In the genomic region with DNA sequence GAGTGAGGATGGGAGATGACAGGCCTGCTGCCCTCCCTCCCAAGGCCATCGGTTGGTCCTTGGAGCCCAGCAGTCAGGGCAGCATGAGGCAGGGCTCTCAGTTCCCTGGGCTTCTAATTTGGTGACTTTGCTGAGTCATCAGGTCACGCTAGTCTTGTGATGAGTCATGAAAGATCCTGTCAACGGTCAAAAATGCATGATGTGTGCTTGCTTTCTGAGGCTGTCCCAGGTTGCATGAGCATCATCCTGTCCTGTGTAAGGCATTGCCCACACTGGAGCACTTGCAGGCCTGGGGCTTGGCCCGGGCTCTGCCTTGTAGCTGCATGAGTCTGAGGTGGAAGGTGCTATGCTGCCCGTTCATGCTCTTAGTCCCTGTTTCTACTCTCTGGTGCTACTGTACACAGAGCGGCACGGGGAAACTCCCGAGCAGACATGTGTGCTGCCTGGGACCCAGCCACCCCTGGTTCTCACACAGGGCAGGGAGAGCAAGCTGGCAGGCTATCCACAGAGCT, we compare ENCODE assay signal across 18 mouse cellular contexts. TPM values are rescaled to one million over a fixed set of nuclear protein-coding genes. Genes with fewer than 3 reads are reported as not detected.
A peak's percentile ranks its signal among the peaks of the same experiment; 100 is the strongest.
DNase-seq lines count a peak whose midpoint lies in the region; ATAC-seq and TF ChIP-seq lines count a peak whose summit lies in the region.
"Had no signal": no experiment of that assay in that cellular context is flagged by ENCODE, and none has a peak within 500 bp of the region (broad histone marks: within the 10 kb centered on the region; RNA-seq: fewer than 3 reads in every experiment).

No protein-coding gene starts in this region.

- no peak for TF ChIP-seq EP300 in liver, embryonic 14.5 days (IDR thresholded peaks at IDR 0.05; ENCODE audit: low read depth)

- H3K27me3 ChIP-seq in hindbrain, embryonic 15.5 days: no peaks in the 10 kb centered on the region
- no peaks in the 10 kb centered on the region for H3K27me3 ChIP-seq in hindbrain, embryonic 12.5 days
- no peaks in the 10 kb centered on the region for H3K27me3 ChIP-seq in G1E (ENCODE audit: insufficient read depth, low read length)
- no peaks in the 10 kb centered on the region for H3K27me3 ChIP-seq in liver, embryonic 14.5 days (ENCODE audit: control insufficient read depth, insufficient read depth, low read length)
- H3K27me3 ChIP-seq: megakaryocyte, embryonic 14.5 days had no signal

- H3K4me3 ChIP-seq in hindbrain, embryonic 15.5 days: no peak overlapping the region
- no peak overlapping the region for H3K4me3 ChIP-seq in hindbrain, embryonic 12.5 days
- H3K4me3 ChIP-seq in G1E (ENCODE audit: low read depth, low read length): peak overlapping the region; percentile 13; the same call in 1 of the 2 replicates
- no peak overlapping the region for H3K4me3 ChIP-seq in liver, embryonic 14.5 days (ENCODE audit: insufficient read depth in 1 of 2, low read depth in 2 of 2, low read length in 2 of 2)
- H3K4me3 ChIP-seq: forebrain, embryonic 10.5 days; heart, embryonic 10.5 days; megakaryocyte, embryonic 14.5 days had no signal

- no peak overlapping the region for H3K27ac ChIP-seq in hindbrain, embryonic 15.5 days (replicated peaks)
- no peak overlapping the region for H3K27ac ChIP-seq in hindbrain, embryonic 12.5 days
- no peak overlapping the region for H3K27ac ChIP-seq in liver, embryonic 14.5 days
- H3K27ac ChIP-seq: forebrain, embryonic 10.5 days; heart, embryonic 10.5 days had no signal

- ATAC-seq in hindbrain, embryonic 15.5 days (ENCODE audit: low FRiP score, low read depth): peak; percentile 40; the same call in 1 of the 2 replicates
- ATAC-seq in hindbrain, embryonic 12.5 days (ENCODE audit: low FRiP score): no peak
- peak; percentile 72 for ATAC-seq in G1E (ENCODE audit: extremely low read depth, insufficient number of reproducible peaks, low FRiP score, poor library complexity, severe bottlenecking)
- peak; percentile 27; the same call in 1 of the 2 replicates for ATAC-seq in liver, embryonic 14.5 days (ENCODE audit: insufficient read depth)

- H3K4me1 ChIP-seq in hindbrain, embryonic 15.5 days (replicated peaks): no peaks in the 10 kb centered on the region
- H3K4me1 ChIP-seq in hindbrain, embryonic 12.5 days: no peaks in the 10 kb centered on the region
- peaks cover 60% of the 10 kb centered on the region for H3K4me1 ChIP-seq in G1E (ENCODE audit: insufficient read depth, low read depth, low read length)
- H3K4me1 ChIP-seq in liver, embryonic 14.5 days (replicated peaks; ENCODE audit: control insufficient read depth in 2 of 2, insufficient read depth in 2 of 2, low read length in 1 of 2): no peaks in the 10 kb centered on the region
- H3K4me1 ChIP-seq: forebrain, embryonic 10.5 days; heart, embryonic 10.5 days had no signal

- no peak for TF ChIP-seq CTCF in G1E (IDR thresholded peaks at IDR 0.05; ENCODE audit: low read depth, low read length)
- TF ChIP-seq CTCF in liver, embryonic 14.5 days (IDR thresholded peaks at IDR 0.05; ENCODE audit: low read depth): no peak

- no peaks in the 10 kb centered on the region for H3K9me3 ChIP-seq in hindbrain, embryonic 15.5 days
- H3K9me3 ChIP-seq in hindbrain, embryonic 12.5 days (replicated peaks): no peaks in the 10 kb centered on the region
- H3K9me3 ChIP-seq in G1E (replicated peaks): no peaks in the 10 kb centered on the region
- no peaks in the 10 kb centered on the region for H3K9me3 ChIP-seq in liver, embryonic 14.5 days (ENCODE audit: control insufficient read depth, low read length)
- H3K9me3 ChIP-seq: forebrain, embryonic 10.5 days; heart, embryonic 10.5 days; megakaryocyte, embryonic 14.5 days had no signal

- no peak overlapping the region for H3K9ac ChIP-seq in hindbrain, embryonic 15.5 days
- H3K9ac ChIP-seq in hindbrain, embryonic 12.5 days: no peak overlapping the region
- no peak overlapping the region for H3K9ac ChIP-seq in liver, embryonic 14.5 days (replicated peaks)

- H3K36me3 ChIP-seq in hindbrain, embryonic 15.5 days: peaks cover 70% of the 10 kb centered on the region
- H3K36me3 ChIP-seq in hindbrain, embryonic 12.5 days: peaks cover 76% of the 10 kb centered on the region
- peaks cover 90% of the 10 kb centered on the region for H3K36me3 ChIP-seq in G1E (replicated peaks)
- peaks cover 88% of the 10 kb centered on the region for H3K36me3 ChIP-seq in liver, embryonic 14.5 days (replicated peaks; ENCODE audit: control insufficient read depth, insufficient read depth, low read depth)

- peak; percentile 41 for DNase-seq in G1E (ENCODE audit: low spot score)
- DNase-seq in adrenal gland, postnatal 14 days: peak; percentile 80
- DNase-seq in liver, embryonic 14.5 days (ENCODE audit: low read depth in 3 of 3, low spot score in 3 of 3): no peak
- DNase-seq in urinary bladder, postnatal 25 days (ENCODE audit: low spot score): no peak
- no peak for DNase-seq in thymus, postnatal 36 days
- DNase-seq in B cell, adult 2 months: no peak
- DNase-seq: kidney, adult 2 months; lung, adult 18-20 months; thymus, adult 2 months had no signal

- WGBS in hindbrain, embryonic 15.5 days: 90% methylated on average over 8 of the region's 8 CpGs
- WGBS in hindbrain, embryonic 12.5 days: 89% methylated on average over 8 of the region's 8 CpGs
- WGBS in liver, embryonic 14.5 days (ENCODE audit: insufficient replicate concordance): 75% methylated on average over 8 of the region's 8 CpGs

- H3K4me2 ChIP-seq in hindbrain, embryonic 15.5 days: no peak overlapping the region
- H3K4me2 ChIP-seq in hindbrain, embryonic 12.5 days (replicated peaks): no peak overlapping the region
- H3K4me2 ChIP-seq in liver, embryonic 14.5 days (ENCODE audit: low read depth): no peak overlapping the region

RNA-seq across cellular contexts. Expression of a gene that starts 23.4 kb away (rescaled TPM):
- not detected in 2 replicates for polyA plus RNA-seq in hindbrain, embryonic 15.5 days (2015; fragmentation: Nextera tagmentation; extraction: Ambion mirVana)
- not detected in 2 replicates for polyA plus RNA-seq in hindbrain, embryonic 12.5 days (2016; fragmentation: Nextera tagmentation; extraction: Ambion mirVana)
- total RNA-seq in G1E (2014; fragmentation: Nextera tagmentation): not detected in 2 replicates
- 0.33 TPM in 1 of 2 replicates, not detected in the other for total RNA-seq in G1E (2017)
- polyA plus RNA-seq in G1E (2012): not detected in 2 replicates
- total RNA-seq in adrenal gland, postnatal 14 days (2021): not detected in 2 replicates
- polyA plus RNA-seq in liver, embryonic 14.5 days (2012; rRNA removed): not detected in 2 replicates
- not detected in 2 replicates for polyA plus RNA-seq in liver, embryonic 14.5 days (2014; fragmentation: Nextera tagmentation; extraction: Ambion mirVana)
- total RNA-seq: hematopoietic stem cell, adult 5-6 weeks; layer of hippocampus, adult 8-10 months; left cerebral cortex, postnatal 36 days; neutrophil, adult 5-6 weeks had no signal
- polyA plus RNA-seq: heart, embryonic 10.5 days had no signal

RNA-seq across cellular contexts. Expression of a gene that starts 31.7 kb away (rescaled TPM):
- polyA plus RNA-seq in hindbrain, embryonic 15.5 days (2015; fragmentation: Nextera tagmentation; extraction: Ambion mirVana): not detected in 2 replicates
- polyA plus RNA-seq in hindbrain, embryonic 12.5 days (2016; fragmentation: Nextera tagmentation; extraction: Ambion mirVana): 0.03 TPM in 1 of 2 replicates, not detected in the other
- not detected in 2 replicates for total RNA-seq in G1E (2014; fragmentation: Nextera tagmentation)
- total RNA-seq in G1E (2017): 0.05 and 0.06 TPM in 2 replicates
- 0.01 TPM in 1 of 2 replicates, not detected in the other for polyA plus RNA-seq in G1E (2012)
- 0.08 TPM in 1 of 2 replicates, not detected in the other for total RNA-seq in adrenal gland, postnatal 14 days (2021)
- 0.01 and 0.02 TPM in 2 replicates for polyA plus RNA-seq in liver, embryonic 14.5 days (2012; rRNA removed)
- 0.04 TPM in 1 of 2 replicates, not detected in the other for polyA plus RNA-seq in liver, embryonic 14.5 days (2014; fragmentation: Nextera tagmentation; extraction: Ambion mirVana)
- total RNA-seq: hematopoietic stem cell, adult 5-6 weeks; layer of hippocampus, adult 8-10 months; left cerebral cortex, postnatal 36 days; neutrophil, adult 5-6 weeks had no signal

RNA-seq across cellular contexts. Expression of a gene that starts 34.7 kb away (rescaled TPM):
- 96.5 and 96.8 TPM in 2 replicates for polyA plus RNA-seq in hindbrain, embryonic 15.5 days (2015; fragmentation: Nextera tagmentation; extraction: Ambion mirVana)
- polyA plus RNA-seq in hindbrain, embryonic 12.5 days (2016; fragmentation: Nextera tagmentation; extraction: Ambion mirVana): 144 and 147 TPM in 2 replicates
- 237 and 247 TPM in 2 replicates for total RNA-seq in G1E (2014; fragmentation: Nextera tagmentation)
- 129 and 155 TPM in 2 replicates for total RNA-seq in G1E (2017)
- 29.6 and 68.6 TPM in 2 replicates for polyA plus RNA-seq in G1E (2012)
- total RNA-seq in adrenal gland, postnatal 14 days (2021): 72.4 and 74.4 TPM in 2 replicates
- polyA plus RNA-seq in liver, embryonic 14.5 days (2012; rRNA removed): 86.2 and 108 TPM in 2 replicates
- 90.1 and 107 TPM in 2 replicates for polyA plus RNA-seq in liver, embryonic 14.5 days (2014; fragmentation: Nextera tagmentation; extraction: Ambion mirVana)

Comparison
In these comparisons a context has a peak if more than half of its experiments do, and no peak if none do; other contexts are left out.
1. DNase-seq: peak in G1E (single experiment) and adrenal gland, postnatal 14 days (single experiment); none in liver, embryonic 14.5 days (0 of 3), urinary bladder, postnatal 25 days (single experiment), thymus, postnatal 36 days (0 of 2) and B cell, adult 2 months (0 of 2).